Mouse (Mus musculus) neural tube, embryonic 11.5 days (tissue): ENCODE results near the gene Kif5a. TPM values are rescaled to one million over a fixed set of nuclear protein-coding genes. Genes with fewer than 3 reads are reported as not detected.

Experiments
- ATAC-seq: fragments of 200-750 bp; cut with Nextera tagmentation; 2 replicates; pipeline ENCODE4 v1.8.0; 2017; ENCODE audit warnings: moderate number of reproducible peaks, mild to moderate bottlenecking, moderate TSS enrichment, moderate library complexity; ENCODE audit not compliant: insufficient read depth, low FRiP score, low TSS enrichment
- DNase-seq: peaks from one replicate; pipeline ENCODE4 v3.0.0-alpha.2; 2015; ENCODE audit warnings: low spot score
- H3K27ac ChIP-seq: fragments of 300-500 bp; sonication (generic); 2 replicates; pipeline ENCODE4 v1.5.1; 2014; ENCODE audit warnings: low read depth, mild to moderate bottlenecking, low read length
- H3K27me3 ChIP-seq: fragments of 300-500 bp; sonication (generic); 2 replicates; pipeline ENCODE4 v1.6.1; 2014; ENCODE audit warnings: mild to moderate bottlenecking, low read length, mixed read lengths; ENCODE audit not compliant: control insufficient read depth, insufficient read depth
- H3K36me3 ChIP-seq: fragments of 300-500 bp; sonication (generic); 2 replicates; pipeline ENCODE4 v1.6.1; 2014; ENCODE audit warnings: mild to moderate bottlenecking, low read length, moderate library complexity, mixed read lengths; ENCODE audit not compliant: control insufficient read depth, insufficient read depth
- H3K4me1 ChIP-seq: fragments of 300-500 bp; sonication (generic); 2 replicates; pipeline ENCODE4 v1.6.1; 2014; ENCODE audit warnings: low read length, mixed read lengths; ENCODE audit not compliant: control insufficient read depth, insufficient read depth
- H3K4me2 ChIP-seq: fragments of 300-500 bp; sonication (generic); 2 replicates; pipeline ENCODE4 v1.6.1; 2014; ENCODE audit warnings: low read depth, mild to moderate bottlenecking, moderate library complexity
- H3K4me3 ChIP-seq: fragments of 300-500 bp; sonication (generic); 2 replicates; pipeline ENCODE4 v1.5.1; 2014; ENCODE audit warnings: low read depth, low read length
- H3K9ac ChIP-seq: fragments of 300-500 bp; sonication (generic); 2 replicates; pipeline ENCODE4 v1.6.1; 2014; ENCODE audit warnings: mild to moderate bottlenecking, low read length
- H3K9me3 ChIP-seq: fragments of 300-500 bp; sonication (generic); 2 replicates; pipeline ENCODE4 v1.6.1; 2016; ENCODE audit warnings: low read length; ENCODE audit not compliant: control insufficient read depth
- WGBS: fragments of 180-500 bp; shearing (Covaris S2); extraction: QIAGEN DNeasy Blood & Tissue Kit; methylation state at CpG from one replicate; pipeline ENCODE4 v1.1.7; 2014; 5-methylcytosine and 5-hydroxymethylcytosine counted together
- polyA plus RNA-seq: library from polyadenylated mRNA; unstranded; fragments of >200 nt; fragmentation: Nextera tagmentation; extraction: Ambion mirVana; gene quantifications from 2 replicates; pipeline ENCODE4 v1.2.1, GENCODE M21; 2014

Kif5a gene
- polyA plus RNA-seq, 1 experiment from 2014 or later: 51.0 TPM

GRCm38 (mm10) chr10:127263631-127264030 lies 483 bp upstream of the Kif5a start:
- H3K4me3 ChIP-seq: no peak overlapping the region; the same call in 1 of the 2 replicates
- no peak overlapping the region for H3K27ac ChIP-seq
- ATAC-seq: no peak
- no peak for DNase-seq
- peaks cover 9% of the 10 kb centered on the region for H3K27me3 ChIP-seq
- H3K4me1 ChIP-seq: peaks cover 20% of the 10 kb centered on the region
- 49% methylated on average over 3 of the region's 3 CpGs for WGBS
- H3K4me2 ChIP-seq: no peak overlapping the region
- H3K9ac ChIP-seq: no peak overlapping the region
- H3K9me3 ChIP-seq: no peaks in the 10 kb centered on the region
- H3K36me3 ChIP-seq: no peaks in the 10 kb centered on the region

- Histone ChIP-seq H3K27ac (no peak overlapping the region), H3K4me3 (peak overlapping the region; percentile 51), H3K27me3 (peaks cover 9% of the 10 kb centered on the region), H3K4me1 (peaks cover 8% of the 10 kb centered on the region), H3K9ac (peak overlapping the region; percentile 63), H3K36me3 (no peaks in the 10 kb centered on the region), H3K9me3 (no peaks in the 10 kb centered on the region), H3K4me2 (peak overlapping the region; percentile 72)
- no peak for DNase-seq
- WGBS: 74% methylated on average over 15 of the region's 15 CpGs
- ATAC-seq: no peak
These were observed 1.2 kb downstream of the Kif5a start for GRCm38 (mm10) chr10:127261706-127262547.

GRCm38 (mm10) chr10:127258489-127258888 lies 4.7 kb downstream of the Kif5a start:
- WGBS: 87% methylated on average over 8 of the region's 8 CpGs
- Histone ChIP-seq H3K4me1 (0 out of 2 replicates have a peak, but pooled peaks cover 7% of the 10 kb centered on the region), H3K4me2 (no peak overlapping the region), H3K27me3 (peaks cover 5% of the 10 kb centered on the region), H3K36me3 (no peaks in the 10 kb centered on the region), H3K9me3 (no peaks in the 10 kb centered on the region), H3K9ac (no peak overlapping the region), H3K27ac (no peak overlapping the region), H3K4me3 (no peak overlapping the region)
- no peak for ATAC-seq
- no peak for DNase-seq

GRCm38 (mm10) chr10:127257790-127258189 lies 5.4 kb downstream of the Kif5a start:
- WGBS: 85% methylated on average over 6 of the region's 6 CpGs
- 0 out of 2 replicates have a peak, but pooled peaks cover 5% of the 10 kb centered on the region for H3K4me1 ChIP-seq
- H3K27ac ChIP-seq: no peak overlapping the region
- no peak for DNase-seq
- H3K4me3 ChIP-seq: no peak overlapping the region
- no peaks in the 10 kb centered on the region for H3K36me3 ChIP-seq
- no peak overlapping the region for H3K9ac ChIP-seq
- H3K27me3 ChIP-seq: no peaks in the 10 kb centered on the region
- ATAC-seq: no peak
- H3K4me2 ChIP-seq: no peak overlapping the region
- H3K9me3 ChIP-seq: no peaks in the 10 kb centered on the region

GRCm38 (mm10) chr10:127255625-127256345 lies 7.4 kb downstream of the Kif5a start:
- no peak overlapping the region for H3K27ac ChIP-seq
- 0 out of 2 replicates have a peak, but pooled peaks cover 5% of the 10 kb centered on the region for H3K4me1 ChIP-seq
- H3K27me3 ChIP-seq: no peaks in the 10 kb centered on the region
- ATAC-seq (peak; percentile 60; the same call in 1 of the 2 replicates), DNase-seq (peak; percentile 73)
- H3K36me3 ChIP-seq: no peaks in the 10 kb centered on the region
- no peak overlapping the region for H3K4me3 ChIP-seq
- H3K9ac ChIP-seq: no peak overlapping the region
- H3K9me3 ChIP-seq: no peaks in the 10 kb centered on the region
- 0 out of 2 replicates have a peak overlapping the region, but pooled peaks have one; percentile 10 for H3K4me2 ChIP-seq
- 23% methylated on average over 14 of the region's 14 CpGs for WGBS

DNA sequence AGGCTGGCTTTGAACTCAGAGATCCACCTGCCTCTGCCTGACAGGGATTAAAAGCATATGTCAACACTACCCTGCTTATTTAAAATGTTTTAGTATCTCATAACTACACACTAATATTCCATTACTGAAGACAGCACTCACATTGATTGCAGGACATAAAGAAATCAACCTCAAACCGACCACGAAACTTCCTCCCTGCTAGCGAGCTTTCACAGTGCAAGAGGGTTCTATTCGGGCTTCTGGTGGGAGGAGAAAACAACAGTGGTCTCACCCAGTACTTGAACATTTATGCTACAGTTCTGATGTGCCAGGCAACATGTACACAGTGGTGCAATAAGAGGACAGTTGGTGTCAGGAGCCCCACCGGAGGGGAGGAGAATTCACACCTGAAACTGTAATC lies 12.3 kb downstream of the Kif5a start:
- Histone ChIP-seq H3K4me1 (no peaks in the 10 kb centered on the region), H3K4me2 (no peak overlapping the region), H3K9ac (no peak overlapping the region), H3K4me3 (no peak overlapping the region), H3K36me3 (no peaks in the 10 kb centered on the region), H3K9me3 (no peaks in the 10 kb centered on the region), H3K27ac (no peak overlapping the region), H3K27me3 (no peaks in the 10 kb centered on the region)
- ATAC-seq: no peak
- 85% methylated on average over 5 of the region's 5 CpGs for WGBS
- DNase-seq: no peak

- H3K4me2 ChIP-seq: no peak overlapping the region
- ATAC-seq (no peak), DNase-seq (no peak)
- H3K27ac ChIP-seq: no peak overlapping the region
- WGBS: 67% methylated on average over 18 of the region's 18 CpGs
- no peak overlapping the region for H3K9ac ChIP-seq
- no peak overlapping the region for H3K4me3 ChIP-seq
- no peaks in the 10 kb centered on the region for H3K4me1 ChIP-seq
- H3K9me3 ChIP-seq: no peaks in the 10 kb centered on the region
- H3K36me3 ChIP-seq: no peaks in the 10 kb centered on the region; the same call in 1 of the 2 replicates
- H3K27me3 ChIP-seq: no peaks in the 10 kb centered on the region
These were observed 24.8 kb downstream of the Kif5a start for GRCm38 (mm10) chr10:127238241-127238824.

- Histone ChIP-seq H3K4me1 (no peaks in the 10 kb centered on the region), H3K36me3 (no peaks in the 10 kb centered on the region; the same call in 1 of the 2 replicates), H3K27me3 (no peaks in the 10 kb centered on the region), H3K4me2 (no peak overlapping the region), H3K4me3 (no peak overlapping the region), H3K27ac (no peak overlapping the region), H3K9ac (no peak overlapping the region), H3K9me3 (no peaks in the 10 kb centered on the region)
- ATAC-seq (no peak), DNase-seq (peak; percentile 38)
- 46% methylated on average over 9 of the region's 9 CpGs for WGBS
These were observed 26.6 kb downstream of the Kif5a start for GRCm38 (mm10) chr10:127236541-127236940.
